Mouse (Mus musculus): ENCODE measurements at regions not wholly inside any gene's neighbourhood (a gene's known extent, or its start where the extent isn't known, plus 50 kb on each side); places are given as distances from the start of the nearest gene placed in this dataset.

DNA sequence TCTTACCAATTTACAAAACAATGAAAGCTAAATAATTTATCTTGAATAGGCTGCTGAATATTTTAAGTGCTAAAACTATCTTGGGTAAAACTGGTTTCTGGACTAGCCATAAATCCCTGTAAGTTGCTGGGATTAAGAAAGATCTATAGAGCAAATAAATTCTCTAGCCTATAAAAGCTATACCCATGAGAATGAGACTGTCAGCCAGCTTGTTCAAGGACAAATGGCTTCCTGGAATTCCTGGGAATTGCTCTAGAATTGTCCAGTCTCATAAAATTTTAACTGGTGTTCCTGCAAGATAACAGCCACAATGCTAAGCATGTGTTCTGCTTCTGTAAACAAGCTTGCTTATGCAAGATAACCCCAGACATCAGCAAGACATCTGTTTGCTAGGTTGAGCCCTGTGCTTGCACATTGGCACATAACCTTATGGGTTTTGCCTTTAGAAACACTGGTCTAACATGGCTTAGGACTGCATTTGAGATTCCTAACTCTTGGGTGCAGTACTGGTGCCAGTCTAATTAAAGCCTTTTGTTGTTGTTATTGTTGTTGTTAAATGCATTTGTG, 180.2 kb upstream of the Syt10 start:
- H3K27me3 ChIP-seq (replicated peaks; ENCODE audit: control insufficient read depth, insufficient read depth, low read length) = no peaks in the 10 kb centered on the region
- no peaks in the 10 kb centered on the region for H3K36me3 ChIP-seq (ENCODE audit: control insufficient read depth, insufficient read depth, low read length)
- H3K9ac ChIP-seq (ENCODE audit: low read depth, low read length) = no peak overlapping the region
- ATAC-seq (ENCODE audit: low read depth) (no peak), DNase-seq (ENCODE audit: low spot score) (no peak)
- H3K9me3 ChIP-seq (ENCODE audit: control insufficient read depth, low read length) = no peaks in the 10 kb centered on the region
- no peak overlapping the region for H3K27ac ChIP-seq (replicated peaks; ENCODE audit: low read depth, low read length)
- no peaks in the 10 kb centered on the region for H3K4me1 ChIP-seq (ENCODE audit: control insufficient read depth, insufficient read depth, low read length)
- H3K4me2 ChIP-seq (ENCODE audit: low read depth, low read length) = no peak overlapping the region
- H3K4me3 ChIP-seq (ENCODE audit: low read depth, low read length) = no peak overlapping the region

DNA sequence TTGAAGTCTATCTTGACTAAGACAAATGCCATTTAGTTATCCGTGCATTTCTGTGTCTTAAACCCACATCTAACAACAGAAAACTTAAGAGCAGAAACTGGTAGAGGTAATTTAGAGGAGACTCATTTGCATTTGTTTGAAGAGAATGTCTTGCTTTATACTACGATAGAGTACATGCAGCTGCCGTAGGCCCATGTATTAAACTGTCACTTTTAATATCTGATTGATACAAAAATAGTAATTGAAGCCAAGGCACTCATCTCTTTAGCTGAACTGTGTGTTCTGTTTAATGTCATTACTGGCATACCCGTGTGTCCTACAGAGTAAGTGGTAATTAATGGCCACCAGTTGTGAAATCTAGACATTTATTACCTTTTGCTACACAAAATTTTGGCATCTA, 181.5 kb upstream of the Syt10 start:
- Histone ChIP-seq H3K4me2 (ENCODE audit: low read depth, low read length) (no peak overlapping the region), H3K4me1 (ENCODE audit: control insufficient read depth, insufficient read depth, low read length) (no peaks in the 10 kb centered on the region), H3K36me3 (ENCODE audit: control insufficient read depth, insufficient read depth, low read length) (no peaks in the 10 kb centered on the region), H3K27me3 (replicated peaks; ENCODE audit: control insufficient read depth, insufficient read depth, low read length) (no peaks in the 10 kb centered on the region), H3K9me3 (ENCODE audit: control insufficient read depth, low read length) (no peaks in the 10 kb centered on the region), H3K27ac (replicated peaks; ENCODE audit: low read depth, low read length) (no peak overlapping the region), H3K4me3 (ENCODE audit: low read depth, low read length) (no peak overlapping the region), H3K9ac (ENCODE audit: low read depth, low read length) (no peak overlapping the region)
- ATAC-seq (ENCODE audit: low read depth) (no peak), DNase-seq (ENCODE audit: low spot score) (no peak)
- 54% methylated on average over 4 of the region's 4 CpGs for WGBS

DNA sequence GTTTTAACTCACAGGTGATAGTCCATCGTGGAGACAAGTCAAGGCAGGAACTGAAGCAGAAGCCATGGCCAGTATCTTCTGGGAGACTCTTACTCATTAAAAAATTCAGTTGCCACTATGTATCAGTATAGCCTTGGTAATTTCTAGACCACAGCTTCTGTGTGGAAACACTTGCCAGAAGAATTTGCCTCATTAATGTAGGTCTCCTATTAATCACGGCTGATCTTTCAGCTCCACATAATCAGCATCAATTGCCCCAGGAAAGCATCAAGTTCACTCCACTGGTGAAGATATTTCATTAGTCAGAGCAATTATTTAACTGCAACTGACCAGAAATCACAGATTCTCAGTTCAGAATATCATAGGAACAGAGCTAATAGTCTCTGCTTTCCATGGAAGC, 189.8 kb upstream of the Alg10b start:
- Histone ChIP-seq H3K4me1 (ENCODE audit: control insufficient read depth, insufficient read depth, low read length) (no peaks in the 10 kb centered on the region), H3K27me3 (replicated peaks; ENCODE audit: control insufficient read depth, insufficient read depth, low read length) (no peaks in the 10 kb centered on the region), H3K36me3 (ENCODE audit: control insufficient read depth, insufficient read depth, low read length) (no peaks in the 10 kb centered on the region), H3K9me3 (ENCODE audit: control insufficient read depth, low read length) (no peaks in the 10 kb centered on the region), H3K4me3 (ENCODE audit: low read depth, low read length) (no peak overlapping the region), H3K27ac (replicated peaks; ENCODE audit: low read depth, low read length) (no peak overlapping the region), H3K4me2 (ENCODE audit: low read depth, low read length) (no peak overlapping the region), H3K9ac (ENCODE audit: low read depth, low read length) (no peak overlapping the region)
- DNase-seq (ENCODE audit: low spot score) = no peak
- 79% methylated on average over 2 of the region's 2 CpGs for WGBS
- ATAC-seq (ENCODE audit: low read depth) = no peak

DNA sequence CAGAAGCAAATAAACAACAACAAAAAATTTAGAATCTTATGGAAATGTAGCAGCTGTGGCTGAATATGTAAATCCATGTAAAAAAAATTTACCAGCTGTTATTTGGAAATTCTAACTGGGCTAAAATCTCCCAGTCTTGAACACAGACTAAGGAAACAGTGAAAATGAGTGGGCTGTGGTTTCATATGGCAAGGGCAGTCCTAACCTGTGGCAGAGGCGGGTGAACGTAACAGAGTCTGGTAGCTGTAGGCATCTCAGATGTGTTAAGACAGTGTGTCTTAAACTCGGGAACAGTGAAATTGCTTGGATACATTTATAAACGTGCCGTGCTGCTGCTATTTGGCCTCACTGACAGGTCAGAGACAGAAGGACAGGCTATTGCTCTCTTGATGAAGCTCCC, 178.4 kb upstream of the Alg10b start:
- Histone ChIP-seq H3K27ac (replicated peaks; ENCODE audit: low read depth, low read length) (no peak overlapping the region), H3K4me2 (ENCODE audit: low read depth, low read length) (no peak overlapping the region), H3K4me3 (ENCODE audit: low read depth, low read length) (no peak overlapping the region), H3K36me3 (ENCODE audit: control insufficient read depth, insufficient read depth, low read length) (no peaks in the 10 kb centered on the region), H3K27me3 (replicated peaks; ENCODE audit: control insufficient read depth, insufficient read depth, low read length) (no peaks in the 10 kb centered on the region), H3K9ac (ENCODE audit: low read depth, low read length) (no peak overlapping the region), H3K4me1 (ENCODE audit: control insufficient read depth, insufficient read depth, low read length) (no peaks in the 10 kb centered on the region), H3K9me3 (ENCODE audit: control insufficient read depth, low read length) (no peaks in the 10 kb centered on the region)
- DNase-seq (ENCODE audit: low spot score) (no peak), ATAC-seq (ENCODE audit: low read depth) (no peak)
- 65% methylated on average over 5 of the region's 5 CpGs for WGBS

DNA sequence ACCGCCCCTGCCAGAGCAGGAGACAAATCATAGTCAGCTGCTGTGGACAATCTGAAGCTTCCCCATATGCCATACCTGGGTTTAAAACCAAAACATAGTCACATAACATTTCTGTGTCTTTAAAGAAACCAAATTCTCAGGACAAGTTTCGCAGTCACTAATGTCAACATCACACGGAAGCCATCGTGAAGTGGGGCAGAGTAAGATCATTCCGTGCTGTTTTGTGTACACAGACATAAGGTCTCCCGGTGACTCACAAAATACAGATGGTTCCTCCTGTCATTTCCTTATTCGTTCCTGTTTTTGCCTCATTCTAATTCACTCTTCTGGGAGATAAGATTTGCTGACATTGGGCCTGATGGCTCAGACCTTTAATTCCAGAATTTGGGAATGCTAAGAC, 162.1 kb upstream of the Alg10b start:
- Histone ChIP-seq H3K36me3 (ENCODE audit: control insufficient read depth, insufficient read depth, low read length) (no peaks in the 10 kb centered on the region), H3K9me3 (ENCODE audit: control insufficient read depth, low read length) (no peaks in the 10 kb centered on the region), H3K4me1 (ENCODE audit: control insufficient read depth, insufficient read depth, low read length) (no peaks in the 10 kb centered on the region), H3K27ac (replicated peaks; ENCODE audit: low read depth, low read length) (no peak overlapping the region), H3K27me3 (replicated peaks; ENCODE audit: control insufficient read depth, insufficient read depth, low read length) (no peaks in the 10 kb centered on the region), H3K9ac (ENCODE audit: low read depth, low read length) (no peak overlapping the region), H3K4me3 (ENCODE audit: low read depth, low read length) (no peak overlapping the region), H3K4me2 (ENCODE audit: low read depth, low read length) (no peak overlapping the region)
- DNase-seq (ENCODE audit: low spot score) = no peak
- ATAC-seq (ENCODE audit: low read depth) = no peak
- WGBS = 77% methylated on average over 7 of the region's 7 CpGs

DNA sequence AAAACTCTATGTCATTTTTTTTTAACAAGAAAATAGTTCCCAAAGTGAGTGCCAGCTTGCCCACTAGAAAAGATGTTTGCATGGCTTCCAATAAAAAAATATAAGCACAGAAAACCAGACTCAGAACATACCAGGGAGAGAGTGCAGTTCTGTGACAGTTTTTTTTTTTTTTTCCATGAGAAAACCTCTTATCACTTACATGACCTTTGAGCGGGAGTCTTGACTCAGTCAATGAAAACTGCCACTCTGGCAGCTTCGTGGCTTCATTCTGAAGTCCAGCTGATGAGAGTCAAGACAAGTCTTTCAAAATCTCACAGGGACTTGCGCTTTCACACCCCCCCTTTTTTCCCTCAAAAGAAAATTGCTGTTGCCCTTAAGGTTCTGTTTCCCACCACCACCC, 158.3 kb upstream of the Alg10b start:
- no peaks in the 10 kb centered on the region for H3K27me3 ChIP-seq (replicated peaks; ENCODE audit: control insufficient read depth, insufficient read depth, low read length)
- H3K4me3 ChIP-seq (ENCODE audit: low read depth, low read length) = no peak overlapping the region
- no peak overlapping the region for H3K9ac ChIP-seq (ENCODE audit: low read depth, low read length)
- WGBS = 67% methylated on average over 3 of the region's 3 CpGs
- no peak overlapping the region for H3K4me2 ChIP-seq (ENCODE audit: low read depth, low read length)
- no peaks in the 10 kb centered on the region for H3K4me1 ChIP-seq (ENCODE audit: control insufficient read depth, insufficient read depth, low read length)
- no peaks in the 10 kb centered on the region for H3K36me3 ChIP-seq (ENCODE audit: control insufficient read depth, insufficient read depth, low read length)
- H3K9me3 ChIP-seq (ENCODE audit: control insufficient read depth, low read length) = no peaks in the 10 kb centered on the region
- ATAC-seq (ENCODE audit: low read depth) (no peak), DNase-seq (ENCODE audit: low spot score) (no peak)
- H3K27ac ChIP-seq (replicated peaks; ENCODE audit: low read depth, low read length) = no peak overlapping the region

DNA sequence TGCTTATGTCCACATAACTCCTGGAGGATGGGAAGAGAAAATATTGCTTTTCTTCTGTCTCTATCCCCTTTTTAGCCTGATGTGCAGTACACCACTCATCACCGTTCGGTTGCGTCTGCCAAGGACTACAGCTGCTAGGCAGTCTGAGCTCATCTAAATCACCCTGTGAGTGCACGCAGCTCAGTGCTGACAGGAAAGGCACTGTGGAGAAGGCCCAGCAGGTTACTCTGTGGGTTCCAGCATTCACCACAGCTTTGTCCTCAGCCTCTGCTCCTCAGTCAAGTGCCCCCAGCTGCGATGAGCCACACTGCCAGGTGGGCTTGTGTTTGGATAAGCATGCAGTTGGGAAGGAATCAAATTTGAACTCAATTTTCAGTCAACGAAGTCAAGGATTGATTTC, 152.0 kb upstream of the Alg10b start:
- WGBS = 69% methylated on average over 6 of the region's 6 CpGs
- Histone ChIP-seq H3K4me1 (ENCODE audit: control insufficient read depth, insufficient read depth, low read length) (no peaks in the 10 kb centered on the region), H3K27me3 (replicated peaks; ENCODE audit: control insufficient read depth, insufficient read depth, low read length) (no peaks in the 10 kb centered on the region), H3K9me3 (ENCODE audit: control insufficient read depth, low read length) (no peaks in the 10 kb centered on the region), H3K4me3 (ENCODE audit: low read depth, low read length) (no peak overlapping the region), H3K4me2 (ENCODE audit: low read depth, low read length) (no peak overlapping the region), H3K36me3 (ENCODE audit: control insufficient read depth, insufficient read depth, low read length) (no peaks in the 10 kb centered on the region), H3K9ac (ENCODE audit: low read depth, low read length) (no peak overlapping the region), H3K27ac (replicated peaks; ENCODE audit: low read depth, low read length) (no peak overlapping the region)
- DNase-seq (ENCODE audit: low spot score) (peak; percentile 26), ATAC-seq (ENCODE audit: low read depth) (no peak)

GRCm38 (mm10) chr15:90082175-90082951, 141.7 kb upstream of the Alg10b start:
- Histone ChIP-seq H3K9ac (ENCODE audit: low read depth, low read length) (no peak overlapping the region), H3K36me3 (ENCODE audit: control insufficient read depth, insufficient read depth, low read length) (no peaks in the 10 kb centered on the region), H3K4me2 (ENCODE audit: low read depth, low read length) (no peak overlapping the region), H3K9me3 (ENCODE audit: control insufficient read depth, low read length) (no peaks in the 10 kb centered on the region), H3K4me3 (ENCODE audit: low read depth, low read length) (no peak overlapping the region), H3K4me1 (ENCODE audit: control insufficient read depth, insufficient read depth, low read length) (peaks cover 5% of the 10 kb centered on the region), H3K27me3 (replicated peaks; ENCODE audit: control insufficient read depth, insufficient read depth, low read length) (no peaks in the 10 kb centered on the region), H3K27ac (replicated peaks; ENCODE audit: low read depth, low read length) (no peak overlapping the region)
- DNase-seq (ENCODE audit: low spot score) (peak; percentile 82), ATAC-seq (ENCODE audit: low read depth) (0 out of 2 replicates have a peak, but pooled peaks have one; percentile 47)
- 34% methylated on average over 9 of the region's 9 CpGs for WGBS

DNA sequence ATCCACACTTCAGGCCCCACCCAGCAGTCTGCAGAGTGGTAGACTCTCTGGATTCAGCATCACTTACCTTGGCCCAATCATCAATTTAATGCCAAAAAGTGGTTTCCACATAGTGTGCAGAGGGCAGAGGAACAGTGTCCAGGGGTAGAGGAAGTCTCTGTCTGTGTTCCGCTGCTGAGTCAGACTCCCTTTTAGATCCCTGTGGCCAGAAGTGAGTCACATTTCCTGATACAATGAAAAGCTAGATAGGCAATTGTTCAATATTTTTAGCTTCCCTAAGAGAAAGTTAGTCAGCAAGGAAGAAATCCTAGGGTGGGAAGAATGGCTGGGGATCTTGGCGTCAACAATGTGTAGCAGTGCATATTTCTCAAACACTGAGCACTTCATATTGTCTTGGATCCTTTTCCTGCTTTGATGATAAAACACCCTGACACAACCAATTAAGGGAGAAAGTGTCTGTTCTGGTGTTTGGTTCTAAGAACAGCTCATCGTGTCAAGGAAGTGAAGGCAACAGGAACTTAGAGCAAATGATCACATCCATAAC, 114.6 kb upstream of the Alg10b start:
- no peak overlapping the region for H3K4me2 ChIP-seq (ENCODE audit: low read depth, low read length)
- ATAC-seq (ENCODE audit: low read depth) = no peak
- no peaks in the 10 kb centered on the region for H3K4me1 ChIP-seq (ENCODE audit: control insufficient read depth, insufficient read depth, low read length)
- no peaks in the 10 kb centered on the region for H3K27me3 ChIP-seq (replicated peaks; ENCODE audit: control insufficient read depth, insufficient read depth, low read length)
- no peaks in the 10 kb centered on the region for H3K36me3 ChIP-seq (ENCODE audit: control insufficient read depth, insufficient read depth, low read length)
- no peak overlapping the region for H3K4me3 ChIP-seq (ENCODE audit: low read depth, low read length)
- 82% methylated on average over 3 of the region's 3 CpGs for WGBS
- H3K27ac ChIP-seq (replicated peaks; ENCODE audit: low read depth, low read length) = no peak overlapping the region
- no peak for DNase-seq (ENCODE audit: low spot score)
- no peak overlapping the region for H3K9ac ChIP-seq (ENCODE audit: low read depth, low read length)
- no peaks in the 10 kb centered on the region for H3K9me3 ChIP-seq (ENCODE audit: control insufficient read depth, low read length)

Data from embryonic facial prominence, embryonic 14.5 days (tissue).